Mouse (Mus musculus): ENCODE measurements around the gene Nyap1. TPM values are rescaled to one million over a fixed set of nuclear protein-coding genes. Genes with fewer than 3 reads are reported as not detected.
A peak's percentile ranks its signal among the peaks of the same experiment; 100 is the strongest.

Gene Nyap1
- polyA plus RNA-seq, 1 experiment from 2014 or later = 1.2 TPM

DNA sequence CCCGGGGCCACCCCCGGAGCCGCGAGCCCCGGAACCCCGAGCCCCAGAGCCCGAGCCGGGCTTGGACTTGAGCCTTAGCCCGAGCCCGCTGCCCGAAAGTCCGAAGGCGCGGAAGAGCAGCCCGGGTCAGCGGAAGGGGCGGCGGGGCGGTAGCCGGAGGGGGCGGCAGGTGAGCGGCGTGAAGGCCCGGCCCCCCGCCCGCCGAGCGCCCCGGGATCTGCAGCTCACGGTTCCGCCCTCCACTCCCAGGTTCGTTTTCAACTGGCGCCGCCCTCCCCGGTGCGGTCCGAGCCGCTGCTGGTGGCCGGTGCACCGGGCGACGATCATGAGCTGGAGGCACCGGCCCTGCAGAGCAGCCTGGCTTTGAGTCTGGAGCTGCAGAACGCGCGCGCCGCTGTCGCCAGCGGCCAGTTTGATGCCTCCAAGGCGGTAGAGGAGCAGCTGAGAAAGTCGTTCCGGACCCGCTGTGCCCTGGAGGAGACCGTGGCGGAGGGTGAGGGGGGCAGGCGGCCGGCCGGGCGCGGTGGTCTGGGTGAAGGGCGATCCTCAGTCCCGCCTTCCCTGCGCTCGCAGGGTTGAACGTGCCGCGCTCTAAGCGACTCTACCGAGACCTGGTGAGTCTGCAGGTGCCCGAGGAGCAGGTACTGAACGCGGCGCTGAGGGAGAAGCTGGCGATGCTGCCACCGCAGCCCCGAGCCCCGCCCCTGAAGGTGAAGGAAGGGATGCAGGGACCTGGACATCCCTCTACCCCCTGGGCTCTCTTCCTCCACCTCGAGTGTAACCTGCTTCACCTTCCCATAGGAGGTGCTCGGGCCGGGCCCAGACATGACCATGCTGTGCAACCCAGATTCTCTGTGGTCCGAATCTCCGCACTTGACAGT is 37.9 kb upstream of the Nyap1 start:
- H3K4me1 ChIP-seq (replicated peaks; ENCODE audit: insufficient read depth, low read length) = peaks cover 25% of the 10 kb centered on the region
- peak overlapping the region; percentile 92 for H3K9ac ChIP-seq (ENCODE audit: low read depth, low read length)
- peak overlapping the region; percentile 86 for H3K4me2 ChIP-seq (ENCODE audit: low read length)
- WGBS = 1% methylated on average over 72 of the region's 83 CpGs
- ATAC-seq (replicated peaks; ENCODE audit: low FRiP score, low read depth) (peak; percentile 25), DNase-seq (ENCODE audit: low spot score) (peak; percentile 42)
- no peaks in the 10 kb centered on the region for H3K27me3 ChIP-seq (ENCODE audit: insufficient read depth, low read length)
- H3K36me3 ChIP-seq (ENCODE audit: insufficient read depth, low read length) = peaks cover 23% of the 10 kb centered on the region
- no peaks in the 10 kb centered on the region for H3K9me3 ChIP-seq (replicated peaks; ENCODE audit: low read length)
- no peak for TF ChIP-seq CTCF (IDR thresholded peaks at IDR 0.05; ENCODE audit: low read depth)
- H3K4me3 ChIP-seq (replicated peaks; ENCODE audit: low read depth, low read length) = peak overlapping the region; percentile 93
- H3K27ac ChIP-seq = peak overlapping the region; percentile 89

DNA sequence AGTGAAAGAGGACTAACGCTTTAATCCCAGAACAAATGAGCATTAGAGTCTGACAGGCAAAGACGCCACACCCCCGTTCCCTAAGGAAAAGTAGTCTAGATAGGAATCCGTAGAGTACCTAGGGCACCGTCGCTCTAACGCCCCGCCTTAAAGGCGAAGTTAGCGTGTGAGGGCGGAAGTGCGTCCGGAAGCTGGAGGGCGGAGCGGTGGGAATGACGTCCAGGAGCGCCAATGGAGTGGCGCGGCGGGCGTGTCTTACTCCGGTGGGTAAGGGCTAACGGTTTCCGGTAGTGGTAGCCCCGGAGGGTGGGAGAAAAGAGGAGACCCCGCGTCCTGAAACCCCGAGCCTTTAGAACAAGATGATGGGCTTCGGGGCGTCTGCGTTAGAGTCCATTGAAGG is 37.2 kb upstream of the Nyap1 start, which contains the start of gene Ppp1r35:
Ppp1r35 (plus strand) TSS at position 215 of the 400 bp plus-strand sequence.
- H3K4me2 ChIP-seq (ENCODE audit: low read length) = peak within 1 kb of the TSS; percentile 86
- H3K4me3 ChIP-seq (replicated peaks; ENCODE audit: low read depth, low read length) = peak within 1 kb of the TSS; percentile 93
- DNase-seq (ENCODE audit: low spot score) (peak; percentile 98), ATAC-seq (replicated peaks; ENCODE audit: low FRiP score, low read depth) (peak; percentile 92)
- peaks cover 19% of the 10 kb centered on the region for H3K36me3 ChIP-seq (ENCODE audit: insufficient read depth, low read length)
- no peaks in the 10 kb centered on the region for H3K27me3 ChIP-seq (ENCODE audit: insufficient read depth, low read length)
- peaks cover 18% of the 10 kb centered on the region for H3K4me1 ChIP-seq (replicated peaks; ENCODE audit: insufficient read depth, low read length)
- H3K27ac ChIP-seq = peak within 1 kb of the TSS; percentile 89
- peak within 1 kb of the TSS; percentile 92 for H3K9ac ChIP-seq (ENCODE audit: low read depth, low read length)
- under 1% methylated on average over 31 of the region's 31 CpGs for WGBS
- no peak for TF ChIP-seq CTCF (IDR thresholded peaks at IDR 0.05; ENCODE audit: low read depth)
- no peaks in the 10 kb centered on the region for H3K9me3 ChIP-seq (replicated peaks; ENCODE audit: low read length)

DNA sequence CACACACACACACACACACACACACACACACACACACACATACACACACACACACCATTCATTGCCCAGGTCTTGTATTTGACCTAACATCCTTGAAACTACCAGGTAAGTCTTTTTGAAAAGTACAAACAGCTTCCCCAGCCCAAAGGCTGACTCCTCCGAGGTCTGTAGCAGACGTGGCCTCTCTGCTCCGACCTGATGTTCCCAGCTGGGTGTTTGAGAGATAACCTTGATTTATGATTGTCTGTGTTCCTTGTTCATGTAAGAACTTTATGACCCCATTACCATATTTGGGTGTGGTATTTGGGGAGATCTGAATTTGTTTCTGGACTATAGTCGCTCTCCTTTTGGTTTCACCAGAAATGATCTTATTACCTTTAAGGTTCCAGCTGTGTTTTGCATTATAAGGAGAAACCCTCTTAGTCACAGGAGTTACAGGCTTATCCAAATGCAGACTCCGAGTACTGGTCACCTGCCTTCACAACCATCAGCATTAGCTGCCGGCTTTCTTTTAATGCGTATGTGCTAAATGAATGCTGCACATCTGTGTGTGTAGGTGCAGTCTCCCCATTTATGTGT is 35.9 kb upstream of the Nyap1 start:
- Histone ChIP-seq H3K27me3 (ENCODE audit: insufficient read depth, low read length) (no peaks in the 10 kb centered on the region), H3K36me3 (ENCODE audit: insufficient read depth, low read length) (peaks cover 13% of the 10 kb centered on the region), H3K9ac (ENCODE audit: low read depth, low read length) (no peak overlapping the region), H3K4me2 (ENCODE audit: low read length) (no peak overlapping the region), H3K9me3 (replicated peaks; ENCODE audit: low read length) (no peaks in the 10 kb centered on the region), H3K4me1 (replicated peaks; ENCODE audit: insufficient read depth, low read length) (0 out of 2 replicates have a peak, but pooled peaks cover 8% of the 10 kb centered on the region), H3K4me3 (replicated peaks; ENCODE audit: low read depth, low read length) (no peak overlapping the region), H3K27ac (no peak overlapping the region)
- WGBS = 58% methylated on average over 7 of the region's 7 CpGs
- no peak for TF ChIP-seq CTCF (IDR thresholded peaks at IDR 0.05; ENCODE audit: low read depth)
- DNase-seq (ENCODE audit: low spot score) (no peak), ATAC-seq (replicated peaks; ENCODE audit: low FRiP score, low read depth) (no peak)

DNA sequence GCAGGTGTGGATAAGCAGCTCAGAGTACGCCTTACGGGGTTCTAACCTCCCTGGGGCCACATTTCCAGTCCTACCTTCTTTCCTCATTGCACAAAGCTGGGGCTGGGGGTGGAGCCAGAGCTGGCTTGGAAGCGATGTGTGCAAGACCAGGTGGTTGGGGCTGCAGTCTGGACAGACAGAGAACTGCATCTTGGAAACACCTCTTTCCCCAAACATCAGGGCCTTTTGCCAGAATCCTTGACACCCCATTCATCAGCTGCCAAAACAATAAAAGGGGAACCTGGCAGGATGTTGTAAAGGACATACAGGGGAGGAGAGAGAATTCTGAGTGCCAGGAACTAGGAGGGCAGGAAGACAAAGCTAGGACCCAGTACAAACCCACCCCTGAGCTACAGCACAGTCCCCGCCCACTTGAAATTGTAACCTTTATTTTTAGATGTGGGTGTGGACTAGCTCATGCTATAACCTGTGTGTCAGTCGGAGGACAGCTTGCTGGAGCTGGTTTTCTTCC is 35.1 kb upstream of the Nyap1 start:
- Histone ChIP-seq H3K4me2 (ENCODE audit: low read length) (no peak overlapping the region), H3K27ac (no peak overlapping the region; the same call in 1 of the 2 replicates)

DNA sequence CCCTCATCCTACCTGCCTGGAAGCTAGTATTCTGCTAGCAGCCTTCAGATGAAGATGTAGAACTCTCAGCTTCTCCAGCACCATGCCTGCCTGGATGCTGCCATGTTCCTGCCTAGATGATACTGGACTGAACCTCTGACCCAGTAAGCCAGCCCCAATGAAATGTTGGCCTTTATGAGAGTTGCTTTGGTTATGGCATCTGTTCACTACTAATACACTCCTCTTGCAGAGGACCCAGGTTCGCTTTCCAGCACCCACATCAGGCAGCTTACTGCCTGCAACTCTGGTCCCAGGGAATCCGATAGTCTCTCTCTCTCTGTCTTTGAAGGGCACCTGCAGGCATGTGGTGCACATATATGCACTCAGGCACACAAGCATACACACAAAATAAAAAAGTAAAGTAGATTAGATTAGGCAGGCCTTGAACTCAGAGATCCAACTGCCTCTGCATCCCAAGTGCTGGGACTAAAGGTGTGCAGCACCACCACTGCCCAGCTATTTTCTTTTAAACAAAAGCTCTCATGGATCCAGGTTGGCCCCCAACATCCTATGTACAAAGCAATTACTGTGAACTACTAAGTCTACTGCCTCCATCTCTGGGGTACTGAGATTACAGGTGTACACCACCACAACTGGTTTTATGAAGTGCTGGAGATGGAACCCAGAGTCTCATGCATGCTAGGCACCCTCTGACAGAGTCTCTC is 34.3 kb upstream of the Nyap1 start:
- Histone ChIP-seq H3K27ac (no peak overlapping the region; the same call in 1 of the 2 replicates), H3K36me3 (ENCODE audit: insufficient read depth, low read length) (no peaks in the 10 kb centered on the region), H3K27me3 (ENCODE audit: insufficient read depth, low read length) (no peaks in the 10 kb centered on the region), H3K9ac (ENCODE audit: low read depth, low read length) (no peak overlapping the region), H3K4me3 (replicated peaks; ENCODE audit: low read depth, low read length) (no peak overlapping the region), H3K4me1 (replicated peaks; ENCODE audit: insufficient read depth, low read length) (0 out of 2 replicates have a peak, but pooled peaks cover 8% of the 10 kb centered on the region), H3K9me3 (replicated peaks; ENCODE audit: low read length) (no peaks in the 10 kb centered on the region), H3K4me2 (ENCODE audit: low read length) (no peak overlapping the region)
- 92% methylated on average over 2 of the region's 2 CpGs for WGBS
- ATAC-seq (replicated peaks; ENCODE audit: low FRiP score, low read depth) = no peak
- DNase-seq (ENCODE audit: low spot score) = no peak
- no peak for TF ChIP-seq CTCF (IDR thresholded peaks at IDR 0.05; ENCODE audit: low read depth)

More for the DNA sequence above, 35.1 kb upstream of the Nyap1 start:
- ATAC-seq (replicated peaks; ENCODE audit: low FRiP score, low read depth) (peak; percentile 30; the same call in 1 of the 2 replicates), DNase-seq (ENCODE audit: low spot score) (peak; percentile 65)
- Histone ChIP-seq H3K4me3 (replicated peaks; ENCODE audit: low read depth, low read length) (no peak overlapping the region), H3K27me3 (ENCODE audit: insufficient read depth, low read length) (no peaks in the 10 kb centered on the region), H3K36me3 (ENCODE audit: insufficient read depth, low read length) (peaks cover 5% of the 10 kb centered on the region; the same call in 1 of the 2 replicates), H3K9me3 (replicated peaks; ENCODE audit: low read length) (no peaks in the 10 kb centered on the region), H3K9ac (ENCODE audit: low read depth, low read length) (0 out of 2 replicates have a peak overlapping the region, but pooled peaks have one; percentile 3), H3K4me1 (replicated peaks; ENCODE audit: insufficient read depth, low read length) (0 out of 2 replicates have a peak, but pooled peaks cover 8% of the 10 kb centered on the region)
- no peak for TF ChIP-seq CTCF (IDR thresholded peaks at IDR 0.05; ENCODE audit: low read depth)
- WGBS = 16% methylated on average over 5 of the region's 5 CpGs

DNA sequence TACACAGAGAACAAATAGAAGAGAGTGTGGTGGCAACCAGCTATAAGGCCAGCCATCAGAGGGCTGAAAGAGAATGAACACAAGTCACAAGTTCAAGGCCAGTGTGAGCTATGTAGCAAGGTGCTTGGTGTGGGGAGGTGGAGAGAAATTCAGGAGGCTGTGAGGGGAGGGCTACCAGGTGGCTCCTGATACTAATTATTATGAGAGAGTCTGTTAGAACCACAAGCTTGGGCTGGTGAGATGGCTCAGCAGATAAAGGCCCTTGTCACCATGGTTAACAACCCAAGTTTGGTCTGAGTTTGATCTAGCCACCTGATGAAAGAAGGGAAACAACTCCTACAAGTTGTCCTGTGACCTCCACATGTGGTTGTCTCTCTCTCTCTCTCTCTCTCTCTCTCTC is 31.3 kb upstream of the Nyap1 start:
- DNase-seq (ENCODE audit: low spot score) (no peak), ATAC-seq (replicated peaks; ENCODE audit: low FRiP score, low read depth) (no peak)
- H3K4me3 ChIP-seq (replicated peaks; ENCODE audit: low read depth, low read length) = no peak overlapping the region
- H3K36me3 ChIP-seq (ENCODE audit: insufficient read depth, low read length) = no peaks in the 10 kb centered on the region
- H3K4me1 ChIP-seq (replicated peaks; ENCODE audit: insufficient read depth, low read length) = 0 out of 2 replicates have a peak, but pooled peaks cover 2% of the 10 kb centered on the region
- no peak overlapping the region for H3K4me2 ChIP-seq (ENCODE audit: low read length)
- no peak for TF ChIP-seq CTCF (IDR thresholded peaks at IDR 0.05; ENCODE audit: low read depth)
- H3K9ac ChIP-seq (ENCODE audit: low read depth, low read length) = no peak overlapping the region
- H3K27me3 ChIP-seq (ENCODE audit: insufficient read depth, low read length) = no peaks in the 10 kb centered on the region
- H3K27ac ChIP-seq = no peak overlapping the region
- H3K9me3 ChIP-seq (replicated peaks; ENCODE audit: low read length) = no peaks in the 10 kb centered on the region

Measured in kidney, postnatal 0 days (tissue).